Mouse (Mus musculus) limb, embryonic 11.5 days (tissue): ENCODE data around the gene Nupl1. TPM values are rescaled to one million over a fixed set of nuclear protein-coding genes. Genes with fewer than 3 reads are reported as not detected.

Experiments
- ATAC-seq: fragments of 200-750 bp; cut with Nextera tagmentation; 2 replicates; pipeline ENCODE4 v1.8.0; 2017; ENCODE audit warnings: low read depth; ENCODE audit not compliant: insufficient number of reproducible peaks, low FRiP score, low TSS enrichment
- DNase-seq: peaks from one replicate; pipeline ENCODE4 v3.0.0-alpha.2; 2015; ENCODE audit warnings: low spot score
- H3K27ac ChIP-seq: fragments of 300-500 bp; sonication (generic); replicated peaks from 2 replicates; pipeline ENCODE4 v1.5.1; 2014; ENCODE audit warnings: low read depth, mild to moderate bottlenecking, low read length
- H3K27me3 ChIP-seq: fragments of 300-500 bp; sonication (generic); 2 replicates; pipeline ENCODE4 v1.6.1; 2014; ENCODE audit warnings: mild to moderate bottlenecking, low read length, mixed read lengths; ENCODE audit not compliant: control insufficient read depth, insufficient read depth
- H3K36me3 ChIP-seq: fragments of 300-500 bp; sonication (generic); 2 replicates; pipeline ENCODE4 v1.6.1; 2014; ENCODE audit warnings: mild to moderate bottlenecking, low read length, moderate library complexity, mixed read lengths; ENCODE audit not compliant: control insufficient read depth, insufficient read depth
- H3K4me1 ChIP-seq: fragments of 300-500 bp; sonication (generic); 2 replicates; pipeline ENCODE4 v1.6.1; 2014; ENCODE audit warnings: low read length, mixed read lengths; ENCODE audit not compliant: control insufficient read depth, insufficient read depth
- H3K4me2 ChIP-seq: fragments of 300-500 bp; sonication (generic); 2 replicates; pipeline ENCODE4 v1.6.1; 2014; ENCODE audit warnings: low read depth, mild to moderate bottlenecking, moderate library complexity; ENCODE audit not compliant: severe bottlenecking
- H3K4me3 ChIP-seq: fragments of 300-500 bp; sonication (generic); 2 replicates; pipeline ENCODE4 v1.5.1; 2014; ENCODE audit warnings: low read depth, low read length
- H3K9ac ChIP-seq: fragments of 300-500 bp; sonication (generic); 2 replicates; pipeline ENCODE4 v1.6.1; 2014; ENCODE audit warnings: mild to moderate bottlenecking, low read length
- H3K9me3 ChIP-seq: fragments of 300-500 bp; sonication (generic); 2 replicates; pipeline ENCODE4 v1.6.1; 2016; ENCODE audit warnings: low read length; ENCODE audit not compliant: control insufficient read depth
- WGBS: fragments of 180-500 bp; shearing (Covaris S2); extraction: QIAGEN DNeasy Blood & Tissue Kit; methylation state at CpG from one replicate; pipeline ENCODE4 v1.1.7; 2014; 5-methylcytosine and 5-hydroxymethylcytosine counted together
- polyA plus RNA-seq: library from polyadenylated mRNA; unstranded; fragments of >200 nt; fragmentation: Nextera tagmentation; extraction: Ambion mirVana; gene quantifications from 2 replicates; pipeline ENCODE4 v1.2.1, GENCODE M21; 2014

Gene Nupl1
- polyA plus RNA-seq, 1 experiment from 2014 or later, result not detected

DNA sequence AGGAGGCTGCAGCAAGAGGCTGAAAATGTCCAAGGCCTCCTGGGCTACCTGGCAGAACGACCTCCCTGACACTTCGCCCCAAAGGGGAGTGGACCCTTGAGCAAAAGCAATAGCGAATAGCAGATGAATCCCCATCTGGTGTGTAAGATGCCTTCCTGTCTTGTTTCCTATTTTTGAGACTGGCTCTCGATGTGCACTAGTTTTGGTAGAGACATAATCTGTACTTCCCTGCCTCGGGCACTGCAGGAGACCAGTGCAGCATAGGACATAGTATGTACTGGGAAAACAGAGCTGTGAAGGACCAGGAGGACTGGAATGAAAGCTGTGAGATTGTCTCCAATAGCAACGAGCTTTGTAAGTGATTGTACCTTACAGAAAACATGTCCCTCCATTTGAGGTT is 22.1 kb upstream of the Nupl1 start:
- H3K4me3 ChIP-seq, result no peak overlapping the region
- no peaks in the 10 kb centered on the region for H3K4me1 ChIP-seq
- H3K9me3 ChIP-seq, result no peaks in the 10 kb centered on the region
- no peak overlapping the region for H3K9ac ChIP-seq
- H3K4me2 ChIP-seq, result no peak overlapping the region
- WGBS, result 88% methylated on average over 6 of the region's 6 CpGs
- H3K27me3 ChIP-seq, result no peaks in the 10 kb centered on the region
- ATAC-seq, result no peak
- H3K36me3 ChIP-seq, result no peaks in the 10 kb centered on the region
- DNase-seq, result no peak
- no peak overlapping the region for H3K27ac ChIP-seq

GRCm38 (mm10) chr14:60269333-60269732 is 18.1 kb upstream of the Nupl1 start:
- H3K9ac ChIP-seq, result no peak overlapping the region
- H3K27ac ChIP-seq, result no peak overlapping the region
- H3K4me1 ChIP-seq, result no peaks in the 10 kb centered on the region
- no peaks in the 10 kb centered on the region for H3K9me3 ChIP-seq
- no peak overlapping the region for H3K4me3 ChIP-seq
- 94% methylated on average over 6 of the region's 6 CpGs for WGBS
- no peaks in the 10 kb centered on the region for H3K27me3 ChIP-seq
- DNase-seq (no peak), ATAC-seq (no peak)
- no peak overlapping the region for H3K4me2 ChIP-seq
- H3K36me3 ChIP-seq, result no peaks in the 10 kb centered on the region

GRCm38 (mm10) chr14:60264990-60265876 is 14.0 kb upstream of the Nupl1 start, which contains the start of gene Mtmr6:
Gene Mtmr6 (plus strand): TSS chr14:60265228.
- DNase-seq (peak; percentile 98), ATAC-seq (peak; percentile 99)
- no peaks in the 10 kb centered on the region for H3K9me3 ChIP-seq
- peak within 1 kb of the TSS; percentile 74 for H3K9ac ChIP-seq
- H3K4me1 ChIP-seq, result no peaks in the 10 kb centered on the region
- H3K36me3 ChIP-seq, result no peaks in the 10 kb centered on the region
- no peaks in the 10 kb centered on the region for H3K27me3 ChIP-seq
- no peak within 1 kb of the TSS for H3K27ac ChIP-seq
- WGBS, result under 1% methylated on average over 51 of the region's 51 CpGs
- H3K4me3 ChIP-seq, result peak within 1 kb of the TSS; percentile 86
- H3K4me2 ChIP-seq, result peak within 1 kb of the TSS; percentile 70

GRCm38 (mm10) chr14:60262316-60262715 is 11.1 kb upstream of the Nupl1 start:
- DNase-seq, result no peak
- no peak overlapping the region for H3K4me2 ChIP-seq
- no peaks in the 10 kb centered on the region for H3K9me3 ChIP-seq
- H3K36me3 ChIP-seq, result no peaks in the 10 kb centered on the region
- H3K4me3 ChIP-seq, result no peak overlapping the region
- ATAC-seq, result no peak
- H3K27ac ChIP-seq, result no peak overlapping the region
- H3K4me1 ChIP-seq, result no peaks in the 10 kb centered on the region
- 68% methylated on average over 7 of the region's 7 CpGs for WGBS
- no peaks in the 10 kb centered on the region for H3K27me3 ChIP-seq
- H3K9ac ChIP-seq, result no peak overlapping the region

DNA sequence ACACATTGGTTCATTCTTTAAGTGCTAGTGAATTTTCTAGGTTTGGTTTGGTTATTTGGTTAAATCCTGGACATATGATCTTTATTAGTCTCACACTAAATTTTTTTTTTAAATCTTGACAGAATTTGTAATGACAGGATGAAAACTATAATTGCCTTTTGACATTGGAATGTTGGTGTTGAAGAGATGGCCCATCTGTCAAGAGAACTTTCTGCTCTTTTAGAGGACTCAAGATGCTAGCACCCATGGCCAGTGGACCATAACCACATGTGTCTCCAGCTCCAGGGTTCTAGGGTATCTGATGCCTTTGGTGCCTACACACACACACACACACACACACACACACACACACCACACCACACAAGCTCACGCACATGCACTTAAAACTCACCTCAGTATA is 6.6 kb upstream of the Nupl1 start:
- WGBS, result 96% methylated on average over 1 of the region's 1 CpGs
- Histone ChIP-seq H3K4me1 (no peaks in the 10 kb centered on the region), H3K27me3 (no peaks in the 10 kb centered on the region), H3K9ac (no peak overlapping the region), H3K36me3 (no peaks in the 10 kb centered on the region), H3K9me3 (no peaks in the 10 kb centered on the region), H3K4me3 (no peak overlapping the region), H3K4me2 (no peak overlapping the region), H3K27ac (no peak overlapping the region)
- DNase-seq (no peak), ATAC-seq (no peak)

GRCm38 (mm10) chr14:60257101-60257500 is 5.9 kb upstream of the Nupl1 start:
- Histone ChIP-seq H3K4me2 (no peak overlapping the region), H3K4me1 (no peaks in the 10 kb centered on the region), H3K36me3 (no peaks in the 10 kb centered on the region), H3K27ac (no peak overlapping the region), H3K4me3 (no peak overlapping the region), H3K27me3 (no peaks in the 10 kb centered on the region), H3K9ac (no peak overlapping the region), H3K9me3 (no peaks in the 10 kb centered on the region)
- DNase-seq (no peak), ATAC-seq (no peak)
- 81% methylated on average over 4 of the region's 4 CpGs for WGBS

GRCm38 (mm10) chr14:60256356-60256755 is 5.1 kb upstream of the Nupl1 start:
- DNase-seq (no peak), ATAC-seq (no peak)
- Histone ChIP-seq H3K4me2 (no peak overlapping the region), H3K36me3 (no peaks in the 10 kb centered on the region), H3K4me3 (no peak overlapping the region), H3K9me3 (no peaks in the 10 kb centered on the region), H3K9ac (no peak overlapping the region), H3K27ac (no peak overlapping the region), H3K4me1 (no peaks in the 10 kb centered on the region), H3K27me3 (no peaks in the 10 kb centered on the region)
- WGBS, result 25% methylated on average over 3 of the region's 3 CpGs

GRCm38 (mm10) chr14:60254774-60255173 is 3.5 kb upstream of the Nupl1 start:
- no peak overlapping the region for H3K4me2 ChIP-seq
- H3K27ac ChIP-seq, result no peak overlapping the region
- H3K9ac ChIP-seq, result no peak overlapping the region
- no peaks in the 10 kb centered on the region for H3K36me3 ChIP-seq
- DNase-seq (no peak), ATAC-seq (no peak)
- no peaks in the 10 kb centered on the region for H3K4me1 ChIP-seq
- no peaks in the 10 kb centered on the region for H3K9me3 ChIP-seq
- H3K4me3 ChIP-seq, result no peak overlapping the region
- H3K27me3 ChIP-seq, result no peaks in the 10 kb centered on the region

- WGBS, result 90% methylated on average over 3 of the region's 3 CpGs
- no peaks in the 10 kb centered on the region for H3K36me3 ChIP-seq
- no peak overlapping the region for H3K4me2 ChIP-seq
- H3K9ac ChIP-seq, result no peak overlapping the region
- H3K27me3 ChIP-seq, result no peaks in the 10 kb centered on the region
- no peaks in the 10 kb centered on the region for H3K4me1 ChIP-seq
- no peak overlapping the region for H3K4me3 ChIP-seq
- DNase-seq, result no peak
- ATAC-seq, result no peak
- no peak overlapping the region for H3K27ac ChIP-seq
- H3K9me3 ChIP-seq, result no peaks in the 10 kb centered on the region
Observed at GRCm38 (mm10) chr14:60253466-60253865, 2.2 kb upstream of the Nupl1 start.
